Mouse (Mus musculus): Measurements from ENCODE around the gene Fiz1.

The Fiz1 gene

GRCm38 (mm10) chr7:4999876-5000275 lies 14.6 kb downstream of the Fiz1 start:
- no peak for DNase-seq (ENCODE audit: extremely low spot score)

- DNase-seq (ENCODE audit: extremely low spot score): no peak
Measured at GRCm38 (mm10) chr7:4996934-4997333, 17.6 kb downstream of the Fiz1 start.

GRCm38 (mm10) chr7:4996003-4996895 lies 18.2 kb downstream of the Fiz1 start, which contains the start of gene Zfp579:
Gene Zfp579 (minus strand): TSS chr7:4996158.
- DNase-seq (ENCODE audit: extremely low spot score): peak; percentile 95

- no peak for DNase-seq (ENCODE audit: extremely low spot score)
Measured at GRCm38 (mm10) chr7:4995268-4996002, 19.1 kb downstream of the Fiz1 start.

GRCm38 (mm10) chr7:4993999-4994788 lies 20.3 kb downstream of the Fiz1 start:
- no peak for DNase-seq (ENCODE audit: extremely low spot score)

DNA sequence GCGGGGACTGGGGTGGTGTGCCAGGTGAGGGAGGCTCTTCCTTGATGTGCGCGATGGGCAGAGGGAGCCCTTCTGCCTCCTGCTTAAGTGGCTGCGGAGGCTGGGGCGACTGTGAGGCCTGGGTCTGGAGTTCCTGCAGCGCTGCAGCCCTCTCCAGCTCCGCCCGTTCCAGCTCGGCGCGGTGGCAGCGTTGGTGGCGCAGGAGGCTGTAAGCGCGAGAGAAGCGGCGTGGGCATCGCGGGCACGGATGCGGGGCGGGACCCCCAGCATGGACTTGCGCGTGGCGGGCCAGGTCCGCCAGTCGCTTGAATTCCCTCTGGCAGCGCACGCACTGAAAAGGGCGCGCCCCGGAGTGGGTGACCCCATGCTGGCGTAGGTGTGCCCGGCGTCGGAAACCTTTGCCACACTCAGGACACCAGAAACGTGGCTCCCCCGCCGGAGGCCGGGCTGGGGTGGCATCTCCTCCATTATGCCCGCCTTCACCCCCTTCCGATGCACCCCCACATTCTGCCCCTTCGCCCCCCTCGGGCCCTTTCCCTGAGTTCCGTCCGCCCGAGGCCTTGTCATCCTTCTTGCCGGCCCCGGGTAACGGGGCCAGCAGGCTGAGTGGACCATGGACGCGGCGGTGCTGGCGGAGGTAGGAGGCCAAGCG lies 21.0 kb downstream of the Fiz1 start:
- no peak for DNase-seq (ENCODE audit: extremely low spot score)

DNA sequence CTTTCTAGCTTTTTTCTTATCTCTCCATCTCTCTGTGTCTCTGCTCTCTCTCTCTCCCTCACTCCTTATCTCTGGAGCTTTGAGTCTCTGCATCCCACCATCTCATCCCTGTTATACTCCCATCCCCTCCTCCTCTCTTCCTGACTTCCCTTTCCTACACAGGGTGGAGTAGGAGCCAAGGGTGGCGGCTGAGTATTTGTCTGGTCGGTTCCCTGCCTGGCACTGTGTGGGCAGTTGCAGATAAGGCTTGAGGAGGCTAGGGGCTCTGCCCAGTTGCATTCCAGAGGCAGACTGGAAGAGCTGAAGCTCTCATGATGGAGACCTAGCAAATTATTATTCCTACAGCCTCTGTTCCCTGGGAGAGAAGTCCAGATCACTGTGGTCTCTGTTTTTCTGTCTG lies 26.2 kb downstream of the Fiz1 start:
- DNase-seq (ENCODE audit: extremely low spot score): no peak

- DNase-seq (ENCODE audit: extremely low spot score): no peak
Measured at GRCm38 (mm10) chr7:4976832-4977231, 37.7 kb downstream of the Fiz1 start.

DNA sequence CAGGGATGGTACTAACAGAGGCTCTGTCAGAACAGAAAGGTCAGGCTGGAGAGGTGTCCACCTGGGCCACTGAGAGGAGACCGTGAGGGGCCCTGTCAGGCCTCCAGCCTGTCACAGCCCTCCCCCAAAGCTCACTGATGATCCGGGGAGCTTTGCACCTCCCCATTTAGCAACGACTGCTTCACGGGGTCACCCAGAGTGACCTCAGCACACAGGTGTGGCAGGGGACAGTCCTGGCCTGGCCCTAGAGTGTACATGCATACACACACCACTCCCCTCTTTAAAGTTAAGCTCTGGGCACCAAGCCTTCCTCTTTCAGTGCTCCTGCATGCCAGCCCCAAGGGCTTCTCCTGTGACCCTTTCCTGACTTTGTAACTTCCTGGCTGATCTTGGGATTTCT lies 39.0 kb downstream of the Fiz1 start:
- no peak for DNase-seq (ENCODE audit: extremely low spot score)

- DNase-seq (ENCODE audit: extremely low spot score): no peak
Measured at GRCm38 (mm10) chr7:4972321-4973047, 42.0 kb downstream of the Fiz1 start.

DNA sequence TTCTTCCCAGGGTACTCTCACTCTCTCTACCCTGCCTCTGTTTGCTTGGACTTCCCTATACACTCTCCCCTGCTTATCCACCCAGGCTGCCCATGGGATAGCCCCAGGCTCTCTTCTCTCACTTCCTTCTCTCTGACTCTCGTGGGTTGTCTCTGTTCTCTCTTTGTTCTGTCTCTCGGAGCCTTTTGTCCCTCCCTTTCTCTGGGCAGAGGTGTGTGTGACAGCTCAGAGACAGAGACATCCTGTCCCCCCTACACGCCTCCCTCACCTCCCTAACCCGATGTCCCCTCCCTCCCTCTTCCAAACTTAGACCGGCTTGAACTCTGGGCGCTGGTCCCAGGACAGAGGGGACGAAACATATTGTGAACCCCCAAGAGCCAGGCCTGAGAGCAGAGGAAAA lies 42.8 kb downstream of the Fiz1 start:
- no peak for DNase-seq (ENCODE audit: extremely low spot score)

GRCm38 (mm10) chr7:4971068-4971467 lies 43.4 kb downstream of the Fiz1 start, which contains the start of gene Sbk3:
Gene Sbk3 (minus strand): TSS chr7:4971168.
- no peak for DNase-seq (ENCODE audit: extremely low spot score)

DNA sequence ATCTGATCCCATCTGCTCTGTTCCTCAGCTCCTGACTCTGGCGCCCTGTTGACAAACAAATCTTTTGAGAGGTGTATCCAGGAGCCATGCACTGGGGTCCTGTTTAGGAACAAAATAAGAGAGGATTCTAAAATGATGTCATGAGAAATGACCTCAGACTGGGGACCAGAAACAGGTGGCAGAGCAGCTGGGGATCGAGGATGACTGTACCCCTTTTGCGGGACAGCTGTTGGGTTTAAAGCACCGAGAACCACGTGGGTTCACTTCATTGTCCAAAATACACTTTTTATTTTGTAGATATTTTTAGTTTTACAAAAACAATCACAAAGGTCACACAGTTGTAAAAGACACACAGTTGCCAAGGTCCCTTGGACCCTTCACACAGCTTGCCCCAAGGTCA lies 49.5 kb downstream of the Fiz1 start:
- DNase-seq (ENCODE audit: extremely low spot score): no peak

GRCm38 (mm10) chr7:4964272-4964671 lies 50.2 kb downstream of the Fiz1 start, which contains the start of gene Sbk2:
Gene Sbk2 (minus strand): TSS chr7:4964406.
- DNase-seq (ENCODE audit: extremely low spot score): peak; percentile 77

DNA sequence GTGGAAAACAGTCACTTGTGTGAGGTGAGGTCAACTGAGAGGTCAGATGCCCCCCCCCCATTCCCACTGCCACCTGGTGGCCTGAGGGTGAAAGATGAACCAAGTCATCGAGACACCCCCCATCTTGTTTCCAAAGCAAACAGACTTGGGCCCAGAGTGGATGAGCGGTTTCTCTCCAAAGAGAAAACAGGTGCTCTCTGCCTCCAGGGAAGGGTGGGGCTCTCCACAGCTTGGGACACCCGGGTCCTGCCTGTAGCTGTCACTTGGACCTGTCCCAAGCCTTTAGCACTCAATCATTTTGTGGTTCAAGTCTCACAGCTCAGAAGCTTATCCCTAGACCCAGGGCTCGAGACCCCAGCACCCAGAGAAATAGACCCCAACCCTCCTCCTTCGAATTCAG lies 51.0 kb downstream of the Fiz1 start:
- no peak for DNase-seq (ENCODE audit: extremely low spot score)

- no peak for DNase-seq (ENCODE audit: extremely low spot score)
Measured at GRCm38 (mm10) chr7:4957361-4957760, 57.1 kb downstream of the Fiz1 start.

Measured in embryo, embryonic 9.5 days (tissue).